Mouse (Mus musculus): ENCODE results near the gene Sec14l3.

The Sec14l3 gene

DNA sequence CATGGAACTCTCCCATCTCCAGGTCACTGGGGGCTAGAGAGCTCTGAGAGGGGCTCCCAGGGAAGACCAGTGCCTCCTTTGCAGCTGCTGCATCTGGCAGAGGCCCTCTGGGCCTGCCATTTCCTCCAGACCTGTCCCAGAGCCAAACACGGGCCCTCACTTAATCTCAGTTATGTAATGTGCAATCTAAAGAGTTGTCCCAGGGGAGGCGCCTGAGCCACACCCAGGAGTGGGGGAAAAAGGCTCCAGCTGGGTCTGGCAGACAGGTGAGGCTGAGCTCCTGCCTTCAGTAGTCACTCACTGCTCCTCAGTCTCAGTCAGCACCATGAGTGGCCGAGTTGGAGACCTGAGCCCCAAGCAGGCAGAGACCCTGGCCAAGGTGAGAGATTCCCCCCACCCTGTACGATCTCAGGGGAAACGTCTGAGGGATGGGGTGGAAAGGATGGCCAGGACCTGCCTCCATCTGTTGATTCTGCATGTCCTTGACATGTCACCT is at the start of gene Sec14l3:
Sec14l3 (plus strand) TSS at position 215 of the 496 bp plus-strand sequence.
- no peak for DNase-seq (ENCODE audit: extremely low read depth, low read depth)

DNA sequence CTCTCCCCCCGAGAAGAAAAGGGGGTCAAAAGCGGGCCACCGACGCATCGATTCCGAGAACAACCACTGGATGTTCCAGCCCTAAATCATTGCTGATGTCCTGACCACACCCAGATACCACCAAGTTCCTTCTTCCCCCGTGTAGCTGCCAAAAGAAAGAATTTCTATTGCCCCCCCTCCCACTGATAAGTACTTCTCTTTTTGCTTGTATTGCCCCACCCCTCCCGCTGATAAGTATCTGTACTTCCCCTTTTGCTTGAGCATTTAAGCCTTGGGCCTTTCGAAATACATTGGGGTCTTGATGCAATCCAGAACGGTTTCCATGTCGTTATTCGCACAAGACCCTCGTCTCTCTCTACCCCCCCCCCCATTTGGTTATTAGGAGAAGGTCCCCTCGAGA is 48.8 kb upstream of the Sec14l3 start:
- peak; percentile 28 for DNase-seq (ENCODE audit: extremely low read depth, low read depth)

DNA sequence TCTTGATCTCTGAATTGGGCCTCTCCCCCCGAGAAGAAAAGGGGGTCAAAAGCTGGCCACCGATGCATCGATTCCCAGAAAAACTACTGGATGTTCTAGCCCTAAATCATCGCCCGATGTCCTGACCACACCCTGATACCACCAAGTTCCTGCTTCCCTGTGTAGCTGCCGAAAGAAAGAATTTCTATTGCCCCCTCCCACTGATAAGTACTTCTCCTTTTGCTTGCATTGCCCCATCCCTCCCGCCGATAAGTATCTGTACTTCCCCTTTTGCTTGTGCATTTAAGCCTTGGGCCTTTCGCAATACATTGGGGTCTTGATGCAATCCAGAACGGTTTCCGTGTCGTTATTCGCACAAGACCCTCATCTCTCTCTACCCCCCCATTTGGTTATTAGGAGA is 42.5 kb upstream of the Sec14l3 start:
- DNase-seq (ENCODE audit: extremely low read depth, low read depth), result peak; percentile 71

DNA sequence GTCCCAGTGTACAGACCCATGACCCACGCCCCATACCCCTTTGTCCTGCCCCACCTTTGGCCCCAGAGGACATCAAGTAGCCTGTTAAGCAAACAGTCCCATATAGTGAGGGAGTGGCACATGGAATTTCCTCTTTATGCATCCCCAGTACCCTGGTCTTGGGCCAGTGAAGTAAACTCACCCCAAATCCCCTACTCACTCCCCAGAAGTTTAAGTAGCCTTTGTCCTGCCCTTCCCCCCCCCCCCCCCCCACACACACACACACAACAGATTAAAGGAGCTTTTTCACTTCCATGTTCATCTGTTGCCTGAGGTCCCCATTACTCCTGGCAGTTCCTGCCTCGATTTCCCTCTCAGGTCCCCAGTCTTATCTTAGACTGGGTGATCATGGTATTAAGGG is 41.3 kb upstream of the Sec14l3 start:
- DNase-seq (ENCODE audit: extremely low read depth, low read depth), result no peak

GRCm38 (mm10) chr11:4027066-4027465 is 37.6 kb upstream of the Sec14l3 start:
- no peak for DNase-seq (ENCODE audit: extremely low read depth, low read depth)

GRCm38 (mm10) chr11:4027561-4028334 is 36.9 kb upstream of the Sec14l3 start:
- DNase-seq (ENCODE audit: extremely low read depth, low read depth), result no peak

DNA sequence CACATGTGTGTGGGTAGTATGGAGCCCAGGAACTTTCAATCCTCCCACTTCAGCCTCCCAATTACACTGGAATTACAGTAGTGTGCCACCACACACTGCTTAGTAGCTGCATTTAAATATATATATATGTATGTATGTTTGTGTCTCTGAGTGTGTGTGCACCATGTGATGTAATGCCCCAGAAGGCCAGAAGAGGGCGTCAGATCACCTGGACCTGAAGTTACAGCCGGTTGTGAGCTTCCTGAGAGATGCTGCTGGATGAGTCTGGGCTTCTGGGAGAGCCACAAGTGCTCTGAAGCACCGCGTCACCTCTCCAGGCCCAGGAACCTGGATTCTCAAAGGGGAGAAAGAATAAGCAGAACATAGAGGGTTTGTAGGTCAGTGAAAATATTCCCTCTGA is 35.3 kb upstream of the Sec14l3 start:
- DNase-seq (ENCODE audit: extremely low read depth, low read depth), result no peak

DNA sequence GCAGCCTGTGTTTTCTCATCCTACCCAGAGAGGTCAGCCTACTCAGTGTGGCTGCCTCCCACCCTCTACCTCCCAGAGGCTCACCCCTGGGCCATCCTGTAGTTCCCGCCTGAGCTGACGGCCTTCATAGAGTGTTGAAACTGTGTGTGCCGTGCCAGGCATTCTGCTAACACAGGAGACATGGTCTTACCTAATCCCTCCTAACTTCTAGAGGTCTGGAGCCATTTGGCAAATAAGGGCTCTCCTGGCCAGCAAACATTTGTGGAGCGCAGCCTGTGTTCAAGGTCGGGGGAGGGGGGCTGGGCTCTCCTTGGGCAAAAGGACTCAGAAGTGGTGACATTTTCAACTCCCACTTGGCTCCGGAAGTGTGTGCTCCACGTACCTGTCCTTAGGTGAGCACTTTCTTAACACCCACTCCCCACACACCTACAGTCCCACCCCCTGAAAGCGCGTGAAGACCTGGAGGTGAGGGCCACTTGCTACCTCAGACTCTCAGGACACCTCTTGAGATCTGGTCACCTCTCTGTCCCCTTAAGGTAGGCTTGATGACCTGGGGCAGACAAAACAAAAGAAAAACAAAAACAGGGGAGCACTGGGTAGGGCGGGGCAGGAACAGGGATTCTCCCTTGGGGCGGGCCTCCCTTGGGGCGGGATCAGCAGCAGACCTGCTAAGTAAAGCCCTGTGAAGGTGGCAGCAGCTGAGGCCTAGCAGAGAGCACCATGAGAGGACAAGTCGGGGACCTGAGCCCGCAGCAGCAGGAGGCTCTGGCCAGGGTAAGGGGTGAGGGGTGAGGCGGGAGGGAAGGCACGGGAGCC is 33.3 kb upstream of the Sec14l3 start, which contains the start of gene Sec14l4:
Sec14l4 (plus strand) TSS at position 337 of the 816 bp plus-strand sequence.
- no peak for DNase-seq (ENCODE audit: extremely low read depth, low read depth)

- no peak for DNase-seq (ENCODE audit: extremely low read depth, low read depth)
These were observed 32.7 kb upstream of the Sec14l3 start for GRCm38 (mm10) chr11:4031961-4032360.

DNA sequence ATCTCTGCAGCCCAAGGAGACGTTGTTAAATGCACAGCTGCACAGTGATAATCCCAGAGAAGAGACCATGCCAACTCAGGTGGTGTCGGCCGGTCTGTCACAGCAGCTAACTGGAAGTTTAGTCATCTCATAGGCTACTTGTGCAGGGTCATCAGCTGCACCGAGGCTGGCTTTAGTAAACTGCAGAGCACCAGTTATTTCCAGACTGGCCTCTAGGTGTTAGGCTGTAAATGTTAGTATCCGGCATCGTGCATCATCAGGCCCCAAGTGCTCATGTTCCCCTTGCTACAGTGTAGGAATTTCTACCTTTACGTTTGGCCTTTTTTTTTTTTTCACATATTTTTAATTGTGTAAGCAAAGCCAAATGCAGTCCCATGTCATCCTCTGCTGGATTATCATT is 31.2 kb upstream of the Sec14l3 start:
- no peak for DNase-seq (ENCODE audit: extremely low read depth, low read depth)

GRCm38 (mm10) chr11:4034169-4034568 is 30.5 kb upstream of the Sec14l3 start:
- peak; percentile 15 for DNase-seq (ENCODE audit: extremely low read depth, low read depth)

GRCm38 (mm10) chr11:4035116-4035892 is 29.3 kb upstream of the Sec14l3 start:
- no peak for DNase-seq (ENCODE audit: extremely low read depth, low read depth)

- DNase-seq (ENCODE audit: extremely low read depth, low read depth), result no peak
These were observed 28.7 kb upstream of the Sec14l3 start for GRCm38 (mm10) chr11:4035916-4036315.

- DNase-seq (ENCODE audit: extremely low read depth, low read depth), result no peak
These were observed 28.1 kb upstream of the Sec14l3 start for GRCm38 (mm10) chr11:4036365-4037084.

DNA sequence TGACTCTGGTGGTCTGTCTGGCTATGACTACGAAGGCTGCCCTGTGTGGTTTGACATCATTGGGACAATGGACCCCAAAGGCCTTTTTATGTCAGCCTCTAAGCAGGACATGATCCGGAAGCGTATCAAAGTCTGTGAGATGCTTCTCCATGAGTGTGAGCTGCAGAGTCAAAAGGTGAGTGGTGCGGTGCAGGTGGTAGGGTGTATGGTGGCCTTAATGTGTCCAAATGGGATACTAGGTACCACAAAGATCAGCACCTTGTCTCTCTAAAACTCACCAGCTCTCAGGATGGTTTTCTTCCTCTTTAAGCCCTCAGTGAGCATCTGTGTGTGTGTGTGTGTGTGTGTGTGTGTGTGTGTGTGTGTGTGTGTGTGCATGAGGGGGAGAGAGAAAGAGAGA is 24.7 kb upstream of the Sec14l3 start:
- no peak for DNase-seq (ENCODE audit: extremely low read depth, low read depth)

DNA sequence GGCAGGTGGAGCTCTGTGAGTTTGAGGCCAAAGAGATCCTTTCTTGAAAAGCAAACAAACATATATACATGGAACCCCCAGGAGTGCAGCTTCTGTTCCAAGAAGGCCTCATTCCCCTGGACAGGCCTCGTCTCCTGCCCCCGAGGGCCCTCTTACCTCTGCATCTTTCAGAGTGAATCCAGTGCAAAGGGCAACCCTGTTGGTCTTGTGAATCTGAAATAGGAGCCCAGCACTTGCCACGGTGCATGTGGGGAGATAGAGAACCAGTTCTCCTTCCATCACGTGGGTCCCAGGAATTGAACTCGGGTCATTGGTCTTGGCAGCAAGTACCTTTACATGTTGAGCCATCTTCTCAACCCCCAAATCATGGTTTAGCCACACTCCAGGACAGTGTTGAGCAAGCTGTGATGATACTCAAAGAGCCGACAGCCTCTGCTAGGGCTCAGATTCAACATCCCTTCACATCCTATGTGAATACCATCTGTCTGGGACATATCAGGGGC is 23.5 kb upstream of the Sec14l3 start:
- no peak for DNase-seq (ENCODE audit: extremely low read depth, low read depth)

DNA sequence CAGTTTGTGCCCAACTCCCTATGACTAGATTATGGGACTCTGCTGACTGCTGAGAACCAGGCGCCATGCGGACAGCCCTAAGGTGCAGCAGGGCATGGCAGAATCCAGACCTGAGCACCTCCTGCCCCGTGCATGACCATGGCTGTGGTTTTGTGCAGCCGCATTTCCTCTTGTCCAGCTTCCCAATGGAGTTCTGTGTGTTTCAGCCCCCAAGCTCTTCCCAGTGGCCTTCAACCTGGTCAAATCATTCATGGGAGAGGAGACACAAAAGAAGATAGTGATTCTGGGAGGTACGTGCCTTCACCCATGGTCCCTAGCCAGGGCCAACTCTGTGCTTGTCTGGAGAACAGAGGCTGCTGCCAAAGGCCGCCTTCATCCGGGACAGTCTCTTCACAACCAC is 21.6 kb upstream of the Sec14l3 start:
- DNase-seq (ENCODE audit: extremely low read depth, low read depth), result no peak

- no peak for DNase-seq (ENCODE audit: extremely low read depth, low read depth)
These were observed 18.1 kb upstream of the Sec14l3 start for GRCm38 (mm10) chr11:4046526-4046925.

GRCm38 (mm10) chr11:4047766-4048165 is 16.9 kb upstream of the Sec14l3 start:
- no peak for DNase-seq (ENCODE audit: extremely low read depth, low read depth)

GRCm38 (mm10) chr11:4048438-4048837 is 16.2 kb upstream of the Sec14l3 start:
- no peak for DNase-seq (ENCODE audit: extremely low read depth, low read depth)

DNA sequence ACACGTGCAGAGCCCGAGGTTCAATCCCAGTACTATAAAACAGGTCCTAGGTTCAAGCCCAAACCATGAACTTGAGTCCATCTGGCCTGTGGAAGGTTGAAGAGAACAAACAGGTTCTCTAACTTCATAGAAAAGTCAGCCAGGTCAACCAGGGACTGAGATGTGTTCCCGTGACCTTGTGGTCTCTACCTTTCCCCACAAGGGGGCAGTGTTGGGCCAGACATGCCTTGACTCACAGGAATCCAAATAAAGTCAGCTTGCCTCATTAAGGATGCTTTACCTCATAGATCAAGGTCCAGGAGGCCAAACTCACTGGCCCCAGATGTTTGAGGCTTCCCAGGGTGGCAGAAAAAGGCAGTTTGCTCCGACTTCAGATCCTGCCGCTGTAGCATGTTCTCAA is 11.1 kb upstream of the Sec14l3 start:
- DNase-seq (ENCODE audit: extremely low read depth, low read depth), result peak; percentile 21

Data from MEL-GATA-1-ER (cell line).